ENCODE assay signal across 8 mouse cellular contexts in genomic region chr4:133599116-133599515, GRCm38 (mm10). TPM values are rescaled to one million over a fixed set of nuclear protein-coding genes. Genes with fewer than 3 reads are reported as not detected.
DNase-seq lines count a peak whose midpoint lies in the region; ATAC-seq lines count a peak whose summit lies in the region.

No protein-coding gene starts in this region.

- ATAC-seq in heart, embryonic 16.5 days (replicated peaks; ENCODE audit: extremely low read depth, insufficient read depth, low FRiP score), result no peak
- ATAC-seq in hindbrain, embryonic 14.5 days (ENCODE audit: low FRiP score), result no peak
- ATAC-seq in midbrain, embryonic 12.5 days (ENCODE audit: low FRiP score, low read depth), result no peak

- H3K9ac ChIP-seq in heart, embryonic 16.5 days (ENCODE audit: low read length), result peak overlapping the region; percentile 58
- peak overlapping the region; percentile 33 for H3K9ac ChIP-seq in hindbrain, embryonic 14.5 days
- peak overlapping the region; percentile 35; the same call in 1 of the 2 replicates for H3K9ac ChIP-seq in midbrain, embryonic 12.5 days (replicated peaks)

- DNase-seq in heart, postnatal 14 days, result no peak
- peak; percentile 6 for DNase-seq in Muller cell, postnatal 12 days (ENCODE audit: inconsistent ontology term)
- DNase-seq in hindbrain, embryonic 14.5 days (ENCODE audit: low spot score), result no peak
- DNase-seq in urinary bladder, adult 18-20 months (ENCODE audit: low spot score in 2 of 2), result no peak
- no peak for DNase-seq in thymus, postnatal 0 days (ENCODE audit: low spot score)
- no peak for DNase-seq in right cerebral cortex, postnatal 10 days (ENCODE audit: low spot score in 2 of 2)

- H3K4me2 ChIP-seq in heart, embryonic 16.5 days (ENCODE audit: low read depth, low read length), result peak overlapping the region; percentile 72
- H3K4me2 ChIP-seq in hindbrain, embryonic 14.5 days (replicated peaks), result peak overlapping the region; percentile 70
- peak overlapping the region; percentile 70 for H3K4me2 ChIP-seq in midbrain, embryonic 12.5 days (replicated peaks)

- peak overlapping the region; percentile 32 for H3K27ac ChIP-seq in heart, embryonic 16.5 days (ENCODE audit: low read length)
- no peak overlapping the region for H3K27ac ChIP-seq in hindbrain, embryonic 14.5 days
- no peak overlapping the region for H3K27ac ChIP-seq in midbrain, embryonic 12.5 days (replicated peaks)

- WGBS in heart, embryonic 16.5 days, result 17% methylated on average over 7 of the region's 7 CpGs
- 25% methylated on average over 7 of the region's 7 CpGs for WGBS in hindbrain, embryonic 14.5 days
- 24% methylated on average over 7 of the region's 7 CpGs for WGBS in midbrain, embryonic 12.5 days

- no peaks in the 10 kb centered on the region for H3K9me3 ChIP-seq in heart, embryonic 16.5 days (replicated peaks; ENCODE audit: control insufficient read depth, low read length)
- no peaks in the 10 kb centered on the region for H3K9me3 ChIP-seq in hindbrain, embryonic 14.5 days (ENCODE audit: control insufficient read depth, low read length)
- no peaks in the 10 kb centered on the region for H3K9me3 ChIP-seq in midbrain, embryonic 12.5 days

- peak overlapping the region; percentile 53 for H3K4me3 ChIP-seq in heart, embryonic 16.5 days (ENCODE audit: low read length)
- peak overlapping the region; percentile 39 for H3K4me3 ChIP-seq in hindbrain, embryonic 14.5 days (replicated peaks; ENCODE audit: low read length)
- peak overlapping the region; percentile 47 for H3K4me3 ChIP-seq in midbrain, embryonic 12.5 days

- intact Hi-C loops in heart, postnatal 14 days (cut with DNase I), result loop anchor here (10.0 kb wide), 1 partner anchor 156 kb away; the partner anchor contains the start of gene Arid1a

- no peaks in the 10 kb centered on the region; the same call in 1 of the 2 replicates for H3K36me3 ChIP-seq in heart, embryonic 16.5 days (ENCODE audit: control insufficient read depth, insufficient read depth)
- peaks cover 10% of the 10 kb centered on the region for H3K36me3 ChIP-seq in hindbrain, embryonic 14.5 days (replicated peaks; ENCODE audit: control insufficient read depth, insufficient read depth)
- H3K36me3 ChIP-seq in midbrain, embryonic 12.5 days, result peaks cover 10% of the 10 kb centered on the region

- H3K27me3 ChIP-seq in heart, embryonic 16.5 days (ENCODE audit: control insufficient read depth, insufficient read depth, low read length), result peaks cover 23% of the 10 kb centered on the region
- H3K27me3 ChIP-seq in hindbrain, embryonic 14.5 days (ENCODE audit: control insufficient read depth, insufficient read depth, low read length), result peaks cover 57% of the 10 kb centered on the region
- peaks cover 60% of the 10 kb centered on the region for H3K27me3 ChIP-seq in midbrain, embryonic 12.5 days

- H3K4me1 ChIP-seq in heart, embryonic 16.5 days (ENCODE audit: control insufficient read depth, insufficient read depth, low read length), result peaks cover 8% of the 10 kb centered on the region
- no peaks in the 10 kb centered on the region for H3K4me1 ChIP-seq in hindbrain, embryonic 14.5 days (replicated peaks; ENCODE audit: control insufficient read depth, insufficient read depth, low read length)
- H3K4me1 ChIP-seq in midbrain, embryonic 12.5 days, result peaks cover 12% of the 10 kb centered on the region

RNA-seq across cellular contexts. Expression of gene Sfn, which starts 2.9 kb away (rescaled TPM):
- polyA plus RNA-seq in heart, embryonic 16.5 days (2015; fragmentation: Nextera tagmentation; extraction: Ambion mirVana), result 11.2 and 20.6 TPM in 2 replicates
- total RNA-seq in heart, postnatal 14 days (2021), result 1 to 10 TPM; 1.9 TPM
- 2.7 and 3.9 TPM in 2 replicates for polyA plus RNA-seq in hindbrain, embryonic 14.5 days (2014; fragmentation: Nextera tagmentation; extraction: Ambion mirVana)
- 6.7 and 9.5 TPM in 2 replicates for polyA plus RNA-seq in midbrain, embryonic 12.5 days (2016; fragmentation: Nextera tagmentation; extraction: Ambion mirVana)
- polyA plus RNA-seq in thymus, postnatal 0 days (2015; fragmentation: Nextera tagmentation; extraction: Ambion mirVana), result 60.3 and 66.3 TPM in 2 replicates

RNA-seq across cellular contexts. Expression of gene Gpn2, which starts 15.0 kb away (rescaled TPM):
- polyA plus RNA-seq in heart, embryonic 16.5 days (2015; fragmentation: Nextera tagmentation; extraction: Ambion mirVana), result 12.0 and 12.7 TPM in 2 replicates
- total RNA-seq in heart, postnatal 14 days (2021), result 1 to 10 TPM; 7.7 to 8.6 TPM
- 19.7 and 20.4 TPM in 2 replicates for polyA plus RNA-seq in hindbrain, embryonic 14.5 days (2014; fragmentation: Nextera tagmentation; extraction: Ambion mirVana)
- polyA plus RNA-seq in midbrain, embryonic 12.5 days (2016; fragmentation: Nextera tagmentation; extraction: Ambion mirVana), result 23.0 and 25.3 TPM in 2 replicates
- 23.4 and 25.9 TPM in 2 replicates for polyA plus RNA-seq in thymus, postnatal 0 days (2015; fragmentation: Nextera tagmentation; extraction: Ambion mirVana)

RNA-seq across cellular contexts. Expression of gene Gpatch3, which starts 24.6 kb away (rescaled TPM):
- 4.6 and 4.7 TPM in 2 replicates for polyA plus RNA-seq in heart, embryonic 16.5 days (2015; fragmentation: Nextera tagmentation; extraction: Ambion mirVana)
- 1 to 10 TPM; 4.2 to 4.9 TPM for total RNA-seq in heart, postnatal 14 days (2021)
- 6.2 and 7.5 TPM in 2 replicates for polyA plus RNA-seq in hindbrain, embryonic 14.5 days (2014; fragmentation: Nextera tagmentation; extraction: Ambion mirVana)
- polyA plus RNA-seq in midbrain, embryonic 12.5 days (2016; fragmentation: Nextera tagmentation; extraction: Ambion mirVana), result 10.9 and 11.5 TPM in 2 replicates
- 8.3 and 8.9 TPM in 2 replicates for polyA plus RNA-seq in thymus, postnatal 0 days (2015; fragmentation: Nextera tagmentation; extraction: Ambion mirVana)

RNA-seq across cellular contexts. Expression of gene Nr0b2, which starts 45.9 kb away (rescaled TPM):
- polyA plus RNA-seq in heart, embryonic 16.5 days (2015; fragmentation: Nextera tagmentation; extraction: Ambion mirVana), result 20.1 and 22.3 TPM in 2 replicates
- total RNA-seq in heart, postnatal 14 days (2021), result 10 to 100 TPM; 20.1 to 23.2 TPM
- not detected in 2 replicates for polyA plus RNA-seq in hindbrain, embryonic 14.5 days (2014; fragmentation: Nextera tagmentation; extraction: Ambion mirVana)
- polyA plus RNA-seq in midbrain, embryonic 12.5 days (2016; fragmentation: Nextera tagmentation; extraction: Ambion mirVana), result not detected in 2 replicates
- 0.33 and 0.37 TPM in 2 replicates for polyA plus RNA-seq in thymus, postnatal 0 days (2015; fragmentation: Nextera tagmentation; extraction: Ambion mirVana)

RNA-seq across cellular contexts. Expression of gene Zdhhc18, which starts 50.8 kb away (rescaled TPM):
- polyA plus RNA-seq in heart, embryonic 16.5 days (2015; fragmentation: Nextera tagmentation; extraction: Ambion mirVana), result 1.8 and 2.2 TPM in 2 replicates
- 10 to 100 TPM; 17.6 to 21.6 TPM for total RNA-seq in heart, postnatal 14 days (2021)
- polyA plus RNA-seq in hindbrain, embryonic 14.5 days (2014; fragmentation: Nextera tagmentation; extraction: Ambion mirVana), result 3.0 and 3.9 TPM in 2 replicates
- polyA plus RNA-seq in midbrain, embryonic 12.5 days (2016; fragmentation: Nextera tagmentation; extraction: Ambion mirVana), result 4.1 and 4.7 TPM in 2 replicates
- polyA plus RNA-seq in thymus, postnatal 0 days (2015; fragmentation: Nextera tagmentation; extraction: Ambion mirVana), result 6.7 and 10.5 TPM in 2 replicates
